Mouse (Mus musculus) heart, adult 2 months (tissue): ENCODE data around the gene Acp2.

Experiments
- CTCF ChIP-seq: fragments of 200-600 bp; IDR thresholded peaks from 2 replicates; pipeline ENCODE4 v1.8.1; 2022; ENCODE audit warnings: antibody characterized with exemption, mild to moderate bottlenecking, moderate library complexity
- EP300 ChIP-seq: fragments of 200-500 bp; IDR thresholded peaks from 2 replicates; pipeline ENCODE4 v1.6.1; 2011; ENCODE audit warnings: low read depth, low read length, control low read depth; ENCODE audit not compliant: insufficient read depth
- POLR2A ChIP-seq: fragments of 200-500 bp; IDR thresholded peaks from 2 replicates; pipeline ENCODE4 v1.6.1; 2011; ENCODE audit warnings: mild to moderate bottlenecking, low read depth, low read length, control low read depth; ENCODE audit not compliant: insufficient read depth

DNA sequence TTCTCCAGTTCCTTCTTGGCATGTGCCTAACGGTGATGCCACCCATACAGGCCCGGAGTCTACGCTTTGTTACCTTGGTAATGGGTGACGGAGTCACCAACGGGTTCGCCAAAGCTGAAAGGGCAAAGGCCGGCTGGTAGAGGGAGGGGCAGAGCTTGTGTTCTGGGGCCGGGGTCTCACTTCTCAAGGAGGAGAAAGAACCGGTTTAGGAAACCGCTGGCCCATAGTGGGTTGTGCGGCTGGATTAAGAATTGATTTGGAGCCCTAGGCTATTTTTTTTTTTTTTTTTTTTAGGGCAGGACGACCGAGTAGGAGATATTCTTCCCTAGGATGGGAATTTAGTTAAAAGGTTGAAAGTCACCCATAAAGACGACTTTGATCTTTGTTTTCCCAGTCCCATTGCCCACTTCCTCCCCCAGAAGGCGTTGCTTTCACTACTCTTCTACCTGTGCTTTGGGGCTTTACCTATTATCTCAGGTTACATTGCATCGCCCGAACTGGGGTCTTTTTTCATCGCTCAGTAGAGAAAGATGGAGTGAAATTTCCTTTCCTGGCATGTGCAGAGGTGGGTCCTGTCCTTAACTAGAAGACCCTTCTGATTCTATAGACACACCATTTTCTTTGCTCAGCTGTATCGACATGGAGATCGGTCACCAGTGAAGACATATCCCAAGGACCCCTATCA lies 429 bp downstream of the Acp2 start:
- TF ChIP-seq CTCF (no peak), POLR2A (no peak), EP300 (no peak)
